Mouse (Mus musculus): Measurements from ENCODE around the gene Spry2.

Gene Spry2

GRCm38 (mm10) chr14:105892941-105893622, 3.5 kb downstream of the Spry2 start:
- DNase-seq (ENCODE audit: low spot score in 2 of 2): no peak

- no peak for DNase-seq (ENCODE audit: low spot score in 2 of 2)
Measured at GRCm38 (mm10) chr14:105890516-105891231, 5.9 kb downstream of the Spry2 start.

GRCm38 (mm10) chr14:105886643-105887374, 9.8 kb downstream of the Spry2 start:
- DNase-seq (ENCODE audit: low spot score in 2 of 2): no peak

- DNase-seq (ENCODE audit: low spot score in 2 of 2): no peak
Measured at GRCm38 (mm10) chr14:105885249-105885648, 11.4 kb downstream of the Spry2 start.

- DNase-seq (ENCODE audit: low spot score in 2 of 2): no peak
Measured at GRCm38 (mm10) chr14:105883215-105883614, 13.4 kb downstream of the Spry2 start.

GRCm38 (mm10) chr14:105878359-105878758, 18.3 kb downstream of the Spry2 start:
- DNase-seq (ENCODE audit: low spot score in 2 of 2): no peak

GRCm38 (mm10) chr14:105876375-105876774, 20.2 kb downstream of the Spry2 start:
- no peak for DNase-seq (ENCODE audit: low spot score in 2 of 2)

- DNase-seq (ENCODE audit: low spot score in 2 of 2): no peak
Measured at GRCm38 (mm10) chr14:105870370-105870936, 26.2 kb downstream of the Spry2 start.

- no peak for DNase-seq (ENCODE audit: low spot score in 2 of 2)
Measured at GRCm38 (mm10) chr14:105865381-105865938, 31.2 kb downstream of the Spry2 start.

GRCm38 (mm10) chr14:105862199-105862598, 34.4 kb downstream of the Spry2 start:
- no peak for DNase-seq (ENCODE audit: low spot score in 2 of 2)

- DNase-seq (ENCODE audit: low spot score in 2 of 2): no peak
Measured at GRCm38 (mm10) chr14:105860920-105861319, 35.7 kb downstream of the Spry2 start.

- DNase-seq (ENCODE audit: low spot score in 2 of 2): no peak
Measured at GRCm38 (mm10) chr14:105860276-105860675, 36.3 kb downstream of the Spry2 start.

GRCm38 (mm10) chr14:105859876-105860275, 36.7 kb downstream of the Spry2 start:
- no peak for DNase-seq (ENCODE audit: low spot score in 2 of 2)

GRCm38 (mm10) chr14:105859368-105859767, 37.3 kb downstream of the Spry2 start:
- no peak for DNase-seq (ENCODE audit: low spot score in 2 of 2)

- DNase-seq (ENCODE audit: low spot score in 2 of 2): no peak
Measured at GRCm38 (mm10) chr14:105858935-105859334, 37.7 kb downstream of the Spry2 start.

GRCm38 (mm10) chr14:105851359-105852067, 45.1 kb downstream of the Spry2 start:
- no peak for DNase-seq (ENCODE audit: low spot score in 2 of 2)
